Mouse (Mus musculus) testis, adult 2 months (tissue): ENCODE measurements at regions not wholly inside any gene's neighbourhood (a gene's known extent, or its start where the extent isn't known, plus 50 kb on each side); places are given as distances from the start of the nearest gene placed in this dataset.

ENCODE experiments used
- H3K27ac ChIP-seq: fragments of 200-500 bp; 2 replicates; pipeline ENCODE4 v1.5.1; 2012; ENCODE audit warnings: low read depth, low read length; ENCODE audit not compliant: control insufficient read depth, insufficient read depth
- H3K27me3 ChIP-seq: fragments of 200-500 bp; 2 replicates; pipeline ENCODE4 v1.6.1; 2012; ENCODE audit warnings: mild to moderate bottlenecking, low read length, moderate library complexity; ENCODE audit not compliant: control insufficient read depth, insufficient read depth
- H3K36me3 ChIP-seq: fragments of 200-500 bp; 2 replicates; pipeline ENCODE4 v1.6.1; 2012; ENCODE audit warnings: mild to moderate bottlenecking, low read length; ENCODE audit not compliant: control insufficient read depth, insufficient read depth
- H3K4me1 ChIP-seq: fragments of 200-500 bp; 2 replicates; pipeline ENCODE4 v1.6.1; 2012; ENCODE audit warnings: low read length; ENCODE audit not compliant: control insufficient read depth, insufficient read depth
- H3K4me3 ChIP-seq: fragments of 200-500 bp; 2 replicates; pipeline ENCODE4 v1.5.1; 2012; ENCODE audit warnings: low read depth, mild to moderate bottlenecking, low read length, moderate library complexity, mixed read lengths; ENCODE audit not compliant: control insufficient read depth
- CTCF ChIP-seq: fragments of 200-500 bp; IDR thresholded peaks from 2 replicates; pipeline ENCODE4 v1.5.1; 2012; ENCODE audit warnings: low read depth, mild to moderate bottlenecking, inconsistent platforms, low read length, moderate library complexity; ENCODE audit not compliant: control insufficient read depth, insufficient read depth, insufficient replicate concordance
- POLR2A ChIP-seq: fragments of 200-500 bp; IDR thresholded peaks from 2 replicates; pipeline ENCODE4 v1.6.1; 2012; ENCODE audit warnings: low read depth, mild to moderate bottlenecking, inconsistent platforms, low read length, moderate library complexity; ENCODE audit not compliant: control insufficient read depth

- Histone ChIP-seq H3K36me3 (no peaks in the 10 kb centered on the region), H3K27ac (no peak overlapping the region), H3K4me1 (no peaks in the 10 kb centered on the region), H3K27me3 (no peaks in the 10 kb centered on the region), H3K4me3 (no peak overlapping the region)
- TF ChIP-seq POLR2A = no peak
- no peak for TF ChIP-seq CTCF
Measured at GRCm38 (mm10) chr3:104295015-104295719, 75.0 kb upstream of the Magi3 start.

- Histone ChIP-seq H3K27ac (no peak overlapping the region), H3K4me1 (no peaks in the 10 kb centered on the region), H3K36me3 (no peaks in the 10 kb centered on the region), H3K27me3 (no peaks in the 10 kb centered on the region), H3K4me3 (no peak overlapping the region)
- TF ChIP-seq CTCF = no peak
- no peak for TF ChIP-seq POLR2A
Measured at GRCm38 (mm10) chr3:104293869-104294268, 73.7 kb upstream of the Magi3 start.

- Histone ChIP-seq H3K4me3 (no peak overlapping the region), H3K4me1 (no peaks in the 10 kb centered on the region), H3K36me3 (no peaks in the 10 kb centered on the region), H3K27me3 (no peaks in the 10 kb centered on the region), H3K27ac (no peak overlapping the region)
- TF ChIP-seq POLR2A = no peak
- TF ChIP-seq CTCF = no peak
Measured at GRCm38 (mm10) chr3:104288970-104289680, 69.0 kb upstream of the Magi3 start.

GRCm38 (mm10) chr3:104287900-104288299 is 67.7 kb upstream of the Magi3 start:
- Histone ChIP-seq H3K4me3 (no peak overlapping the region), H3K27me3 (no peaks in the 10 kb centered on the region), H3K36me3 (no peaks in the 10 kb centered on the region), H3K27ac (no peak overlapping the region), H3K4me1 (no peaks in the 10 kb centered on the region)
- TF ChIP-seq POLR2A (no peak), CTCF (no peak)

- Histone ChIP-seq H3K4me1 (no peaks in the 10 kb centered on the region), H3K27me3 (no peaks in the 10 kb centered on the region), H3K27ac (no peak overlapping the region), H3K36me3 (no peaks in the 10 kb centered on the region), H3K4me3 (no peak overlapping the region)
- no peak for TF ChIP-seq POLR2A
- no peak for TF ChIP-seq CTCF
Measured at GRCm38 (mm10) chr3:104284961-104285360, 64.8 kb upstream of the Magi3 start.

- Histone ChIP-seq H3K36me3 (no peaks in the 10 kb centered on the region), H3K4me1 (no peaks in the 10 kb centered on the region), H3K27me3 (no peaks in the 10 kb centered on the region), H3K4me3 (no peak overlapping the region), H3K27ac (no peak overlapping the region)
- no peak for TF ChIP-seq CTCF
Measured at GRCm38 (mm10) chr3:104283855-104284254, 63.7 kb upstream of the Magi3 start.

- Histone ChIP-seq H3K4me1 (no peaks in the 10 kb centered on the region), H3K4me3 (no peak overlapping the region), H3K27ac (no peak overlapping the region), H3K36me3 (no peaks in the 10 kb centered on the region), H3K27me3 (no peaks in the 10 kb centered on the region)
- TF ChIP-seq CTCF (no peak), POLR2A (no peak)
Measured at GRCm38 (mm10) chr3:104279505-104279904, 59.3 kb upstream of the Magi3 start.
